Mouse (Mus musculus) kidney, adult 2 months (tissue): ENCODE measurements around the gene Crcp.

Experiments
- CTCF ChIP-seq: fragments of 200-500 bp; conservative IDR thresholded peaks from 2 replicates; pipeline ENCODE4 v1.5.1; 2011; ENCODE audit warnings: low read depth, mild to moderate bottlenecking, control low read depth, low read length, moderate library complexity, mixed read lengths; ENCODE audit not compliant: insufficient read depth, insufficient read length
- POLR2A ChIP-seq: fragments of 200-500 bp; IDR thresholded peaks from one replicate; pipeline ENCODE4 v1.6.1; 2011; ENCODE audit warnings: low read depth, low read length, control low read depth

DNA sequence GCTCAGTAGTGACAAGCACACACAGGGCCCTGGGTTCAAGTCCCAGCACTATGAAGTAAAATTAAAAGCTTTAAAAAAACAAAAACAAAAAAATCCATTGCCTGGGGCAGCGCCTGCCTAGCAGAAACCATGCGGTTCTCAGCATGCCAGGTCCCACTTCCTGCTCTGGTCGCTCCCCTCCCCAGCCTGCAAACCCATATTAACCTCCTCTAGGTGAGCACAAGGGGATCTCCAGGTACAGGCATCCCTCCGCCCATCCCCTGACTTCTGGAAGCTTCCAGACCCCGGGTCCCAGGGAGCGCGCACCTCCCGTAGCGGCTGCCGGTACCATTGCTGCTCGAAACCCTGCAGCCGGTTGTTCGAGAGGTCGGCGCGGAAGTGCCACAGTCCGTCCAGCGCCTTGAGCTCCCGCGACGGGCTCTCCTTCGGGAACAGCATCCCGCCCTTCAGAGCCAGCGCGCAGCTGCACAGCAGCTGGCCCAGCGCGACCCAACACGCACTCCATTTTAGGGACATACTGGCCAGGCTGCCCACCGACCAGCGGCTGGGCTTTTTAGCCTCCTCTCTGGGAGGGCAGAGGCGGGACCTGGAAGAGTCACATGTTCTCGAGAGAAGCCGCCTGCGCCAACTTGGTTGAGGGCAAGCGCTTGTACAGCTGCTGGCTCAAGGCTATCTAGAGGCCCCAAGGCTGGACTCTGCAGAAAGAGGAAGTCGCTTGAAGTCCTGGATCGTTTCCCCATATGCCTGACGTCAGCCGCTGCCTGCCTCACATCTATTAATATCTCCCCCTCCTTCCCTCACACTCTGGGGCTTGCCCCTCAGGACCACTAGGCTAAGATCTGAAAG is 26.6 kb upstream of the Crcp start, which contains the start of gene Gusb:
- no peak for TF ChIP-seq CTCF
- TF ChIP-seq POLR2A = peak; percentile 25
